Mouse (Mus musculus) MEL (cell line): ENCODE data around the gene Galnt14. TPM values are rescaled to one million over a fixed set of nuclear protein-coding genes. Genes with fewer than 3 reads are reported as not detected.

Experiments
- DNase-seq: peaks from one replicate; pipeline ENCODE4 v3.0.0; 2011; ENCODE audit warnings: low read depth, low spot score
- H3K27ac ChIP-seq: 2 replicates; pipeline ENCODE4 v1.5.1; 2012; ENCODE audit warnings: low read depth, mild to moderate bottlenecking, control low read depth, low read length, moderate library complexity; ENCODE audit not compliant: control insufficient read depth
- H3K27me3 ChIP-seq, 2 experiments: fragments of 150-350 bp in 1 of 2; sonication (generic) in 1 of 2; 2 replicates each; pipeline ENCODE4 v1.6.1; 2012; ENCODE audit warnings: low read length in 2 of 2, mild to moderate bottlenecking in 2 of 2, improper control_type of control experiment in 1 of 2, moderate library complexity in 1 of 2; ENCODE audit not compliant: insufficient read depth in 2 of 2, control insufficient read depth in 1 of 2
- H3K36me3 ChIP-seq, 2 experiments: 2 replicates each; pipeline ENCODE4 v1.6.1; 2012 to 2014; ENCODE audit warnings: low read length in 2 of 2, improper control_type of control experiment in 1 of 2, inconsistent platforms in 1 of 2, mild to moderate bottlenecking in 1 of 2; ENCODE audit not compliant: insufficient read depth in 2 of 2, control insufficient read depth in 1 of 2
- H3K4me1 ChIP-seq, 2 experiments: fragments of 150-350 bp in 1 of 2; sonication (generic) in 1 of 2; 2 replicates each; pipeline ENCODE4 v1.6.1; 2012; ENCODE audit warnings: low read length in 2 of 2, improper control_type of control experiment in 1 of 2, mild to moderate bottlenecking in 1 of 2; ENCODE audit not compliant: insufficient read depth in 2 of 2, control insufficient read depth in 1 of 2
- H3K4me3 ChIP-seq, 2 experiments: fragments of 150-350 bp in 1 of 2; sonication (generic) in 1 of 2; 2 replicates each; pipeline ENCODE4 v1.5.1; 2012; ENCODE audit warnings: low read depth in 2 of 2, low read length in 2 of 2, mild to moderate bottlenecking in 2 of 2, moderate library complexity in 2 of 2, control low read depth in 1 of 2, improper control_type of control experiment in 1 of 2; ENCODE audit not compliant: control insufficient read depth in 1 of 2, insufficient read depth in 1 of 2
- H3K79me2 ChIP-seq: 2 replicates; pipeline ENCODE4 v1.6.1; 2012; ENCODE audit warnings: mild to moderate bottlenecking, low read length, moderate library complexity; ENCODE audit not compliant: control insufficient read depth, poor library complexity, insufficient read depth
- H3K9ac ChIP-seq: 2 replicates; pipeline ENCODE4 v1.6.1; 2012; ENCODE audit warnings: low read depth, mild to moderate bottlenecking, control low read depth, low read length, moderate library complexity; ENCODE audit not compliant: control insufficient read depth, poor library complexity, severe bottlenecking
- H3K9me3 ChIP-seq: fragments of 150-350 bp; sonication (generic); replicated peaks from 2 replicates; pipeline ENCODE4 v1.6.1; 2012; ENCODE audit warnings: mild to moderate bottlenecking, low read length, improper control_type of control experiment, moderate library complexity; ENCODE audit not compliant: insufficient read depth
- BHLHE40 ChIP-seq: IDR thresholded peaks from 2 replicates; pipeline ENCODE4 v1.6.1; 2012; ENCODE audit warnings: low read depth, mild to moderate bottlenecking, inconsistent platforms, low read length, improper control_type of control experiment, borderline replicate concordance
- CHD1 ChIP-seq: IDR thresholded peaks from 2 replicates; pipeline ENCODE4 v1.6.1; 2012; ENCODE audit warnings: low read depth, mild to moderate bottlenecking, inconsistent platforms, low read length, improper control_type of control experiment
- CHD2 ChIP-seq: IDR thresholded peaks from 2 replicates; pipeline ENCODE4 v1.6.1; 2011; ENCODE audit warnings: low read length, improper control_type of control experiment
- ETS1 ChIP-seq: IDR thresholded peaks from 2 replicates; pipeline ENCODE4 v1.6.1; 2012; ENCODE audit warnings: low read depth, mild to moderate bottlenecking, inconsistent platforms, low read length, improper control_type of control experiment, moderate library complexity
- GATA1 ChIP-seq: IDR thresholded peaks from 2 replicates; pipeline ENCODE4 v1.6.1; 2011; ENCODE audit warnings: low read depth, low read length, improper control_type of control experiment
- JUND ChIP-seq: IDR thresholded peaks from 2 replicates; pipeline ENCODE4 v1.6.1; 2011; ENCODE audit warnings: low read depth, mild to moderate bottlenecking, improper control_type of control experiment, low read length
- MAZ ChIP-seq: IDR thresholded peaks from 2 replicates; pipeline ENCODE4 v1.6.1; 2012; ENCODE audit warnings: low read depth, mild to moderate bottlenecking, inconsistent platforms, low read length, improper control_type of control experiment
- MEF2A ChIP-seq: IDR thresholded peaks from 2 replicates; pipeline ENCODE4 v1.6.1; 2014; ENCODE audit warnings: low read depth, mild to moderate bottlenecking, inconsistent platforms, low read length, improper control_type of control experiment; ENCODE audit not compliant: poor library complexity, insufficient replicate concordance, severe bottlenecking; ENCODE audit errors: extremely low read depth
- NELFE ChIP-seq: IDR thresholded peaks from 2 replicates; pipeline ENCODE4 v1.6.1; 2011; ENCODE audit warnings: low read depth, low read length, improper control_type of control experiment
- POLR2A ChIP-seq, 2 experiments: IDR thresholded peaks; 2 replicates each; pipeline ENCODE4 v1.6.1; 2011 to 2012; ENCODE audit warnings: low read length in 2 of 2, mild to moderate bottlenecking in 2 of 2, control low read depth in 1 of 2, improper control_type of control experiment in 1 of 2, low read depth in 1 of 2, moderate library complexity in 1 of 2; ENCODE audit not compliant: control insufficient read depth in 1 of 2, insufficient read depth in 1 of 2, poor library complexity in 1 of 2
- POLR2AphosphoS5 ChIP-seq: IDR thresholded peaks from 2 replicates; pipeline ENCODE4 v1.6.1; 2012; ENCODE audit warnings: low read depth, borderline replicate concordance, mild to moderate bottlenecking, inconsistent platforms, low read length, moderate library complexity, mixed read lengths
- RAD21 ChIP-seq: IDR thresholded peaks from 2 replicates; pipeline ENCODE4 v1.6.1; 2011; ENCODE audit warnings: mild to moderate bottlenecking, low read depth, low read length, improper control_type of control experiment
- SIN3A ChIP-seq: IDR thresholded peaks from 2 replicates; pipeline ENCODE4 v1.6.1; 2012; ENCODE audit warnings: low read length, improper control_type of control experiment, inconsistent platforms
- SMC3 ChIP-seq: IDR thresholded peaks from 2 replicates; pipeline ENCODE4 v1.6.1; 2011; ENCODE audit warnings: low read depth, low read length, improper control_type of control experiment
- TAL1 ChIP-seq: IDR thresholded peaks from 2 replicates; pipeline ENCODE4 v1.6.1; 2012; ENCODE audit warnings: mild to moderate bottlenecking, inconsistent platforms, low read length, moderate library complexity, mixed read lengths
- TBP ChIP-seq: IDR thresholded peaks from 2 replicates; pipeline ENCODE4 v1.8.0; 2011; ENCODE audit warnings: low read depth, low read length, improper control_type of control experiment
- ZC3H11A ChIP-seq: IDR thresholded peaks from 2 replicates; pipeline ENCODE4 v1.6.1; 2012; ENCODE audit warnings: low read depth, mild to moderate bottlenecking, inconsistent platforms, low read length, improper control_type of control experiment
- ZKSCAN1 ChIP-seq: IDR thresholded peaks from 2 replicates; pipeline ENCODE4 v1.6.1; 2012; ENCODE audit warnings: low read depth, mild to moderate bottlenecking, inconsistent platforms, low read length, improper control_type of control experiment, moderate library complexity
- ZMIZ1 ChIP-seq: IDR thresholded peaks from 2 replicates; pipeline ENCODE4 v1.6.1; 2012; ENCODE audit warnings: low read depth, mild to moderate bottlenecking, inconsistent platforms, low read length, improper control_type of control experiment, moderate library complexity
- polyA plus RNA-seq, 2 experiments: library from polyadenylated mRNA; stranded (reverse) in 1 of 2; unstranded in 1 of 2; fragments of >175 nt in 1 of 2; fragments of >200 nt in 1 of 2; gene quantifications; 2 replicates each; pipeline versions ENCODE4 v1.2.1 to v1.2.4; 2012; ENCODE audit warnings: low replicate concordance in 2 of 2, low read depth in 1 of 2; ENCODE audit not compliant: insufficient read length in 2 of 2, insufficient read depth in 1 of 2, missing spikeins in 1 of 2
- total RNA-seq: library from RNA; depleted of rRNA; stranded (reverse); fragments of 300-350 nt; gene quantifications from 2 replicates; pipeline ENCODE4 v1.2.3, GENCODE M21; 2012

Gene Galnt14
- total and polyA plus RNA-seq, 3 experiments = not detected

GRCm38 (mm10) chr17:73474371-73474770 is 235.9 kb downstream of the Galnt14 start:
- Histone ChIP-seq H3K4me3 (no peak overlapping the region), H3K27ac (no peak overlapping the region), H3K9me3 (no peaks in the 10 kb centered on the region), H3K36me3 (no peaks in the 10 kb centered on the region), H3K4me1 (no peaks in the 10 kb centered on the region), H3K27me3 (no peaks in the 10 kb centered on the region), H3K79me2 (no peaks in the 10 kb centered on the region), H3K9ac (no peak overlapping the region)
- no peak for TF ChIP-seq CHD2
- no peak for TF ChIP-seq RAD21
- no peak for TF ChIP-seq TAL1
- no peak for TF ChIP-seq GATA1
- TF ChIP-seq SMC3 = no peak
- no peak for TF ChIP-seq MAZ
- TF ChIP-seq ZKSCAN1 = no peak
- TF ChIP-seq SIN3A = no peak
- DNase-seq = no peak

GRCm38 (mm10) chr17:73473012-73473411 is 237.2 kb downstream of the Galnt14 start:
- Histone ChIP-seq H3K27ac (no peak overlapping the region), H3K36me3 (no peaks in the 10 kb centered on the region), H3K27me3 (no peaks in the 10 kb centered on the region)
- TF ChIP-seq SIN3A (no peak), CHD1 (no peak), ZC3H11A (no peak), POLR2AphosphoS5 (no peak), NELFE (no peak), BHLHE40 (no peak), JUND (no peak), ZMIZ1 (no peak), SMC3 (no peak), TBP (no peak), GATA1 (no peak), MEF2A (no peak), ETS1 (no peak), POLR2A (IDR thresholded peaks at IDR 0.05; ENCODE audit: control insufficient read depth in 1 of 2, insufficient read depth in 1 of 2, low read depth in 1 of 2, low read length in 2 of 2, poor library complexity in 1 of 2) (no peak)
- TF ChIP-seq, all 39 proteins: peak for 0
- Histone ChIP-seq H3K9ac (no peak overlapping the region), H3K79me2 (no peaks in the 10 kb centered on the region), H3K9me3 (no peaks in the 10 kb centered on the region), H3K4me3 (no peak overlapping the region), H3K4me1 (no peaks in the 10 kb centered on the region)
- DNase-seq = no peak
